Mouse (Mus musculus) intestine, postnatal 0 days (tissue): ENCODE data around the gene Rmi2. TPM values are rescaled to one million over a fixed set of nuclear protein-coding genes. Genes with fewer than 3 reads are reported as not detected.
A peak's percentile ranks its signal among the peaks of the same experiment; 100 is the strongest.

Experiments used
- ATAC-seq: fragments of 200-750 bp; cut with Nextera tagmentation; 2 replicates; pipeline ENCODE4 v1.8.0; 2017; ENCODE audit warnings: mild to moderate bottlenecking, moderate TSS enrichment, moderate library complexity
- H3K27ac ChIP-seq: fragments of 300-500 bp; sonication (generic); 2 replicates; pipeline ENCODE4 v1.5.1; 2014; ENCODE audit warnings: mild to moderate bottlenecking, low read depth, low read length, moderate library complexity
- H3K27me3 ChIP-seq: fragments of 300-500 bp; sonication (generic); replicated peaks from 2 replicates; pipeline ENCODE4 v1.6.1; 2014; ENCODE audit warnings: low read length, mixed read lengths; ENCODE audit not compliant: control insufficient read depth, insufficient read depth
- H3K36me3 ChIP-seq: fragments of 300-500 bp; sonication (generic); 2 replicates; pipeline ENCODE4 v1.6.1; 2014; ENCODE audit warnings: mild to moderate bottlenecking, moderate library complexity; ENCODE audit not compliant: control insufficient read depth, insufficient read depth
- H3K4me1 ChIP-seq: fragments of 300-500 bp; sonication (generic); replicated peaks from 2 replicates; pipeline ENCODE4 v1.6.1; 2014; ENCODE audit warnings: antibody characterized with exemption, low read length, mixed read lengths; ENCODE audit not compliant: control insufficient read depth, insufficient read depth
- H3K4me2 ChIP-seq: fragments of 300-500 bp; sonication (generic); replicated peaks from 2 replicates; pipeline ENCODE4 v1.6.1; 2014; ENCODE audit warnings: low read depth, mild to moderate bottlenecking, moderate library complexity
- H3K4me3 ChIP-seq: fragments of 300-500 bp; sonication (generic); 2 replicates; pipeline ENCODE4 v1.5.1; 2014; ENCODE audit warnings: low read depth, low read length
- H3K9ac ChIP-seq: fragments of 300-500 bp; sonication (generic); 2 replicates; pipeline ENCODE4 v1.6.1; 2014; ENCODE audit warnings: mild to moderate bottlenecking, low read depth, low read length
- H3K9me3 ChIP-seq: fragments of 300-500 bp; sonication (generic); 2 replicates; pipeline ENCODE4 v1.6.1; 2016; ENCODE audit warnings: mixed run types; ENCODE audit not compliant: control insufficient read depth
- CTCF ChIP-seq: sonication (generic); IDR thresholded peaks from 2 replicates; pipeline ENCODE4 v1.5.1; 2016; ENCODE audit warnings: low read depth, mild to moderate bottlenecking, control low read depth, antibody characterized with exemption, moderate library complexity
- WGBS: fragments of 180-500 bp; shearing (Covaris S2); extraction: QIAGEN DNeasy Blood & Tissue Kit; methylation state at CpG from one replicate; pipeline ENCODE4 v1.1.7; 2014; 5-methylcytosine and 5-hydroxymethylcytosine counted together
- polyA plus RNA-seq: library from polyadenylated mRNA; unstranded; fragments of >200 nt; fragmentation: Nextera tagmentation; extraction: Ambion mirVana; gene quantifications from 2 replicates; pipeline ENCODE4 v1.2.1, GENCODE M21; 2015

Rmi2 gene
- polyA plus RNA-seq, 1 experiment from 2014 or later, result 0.53 TPM

- H3K4me2 ChIP-seq, result no peak overlapping the region
- 40% methylated on average over 4 of the region's 4 CpGs for WGBS
- no peaks in the 10 kb centered on the region for H3K36me3 ChIP-seq
- no peaks in the 10 kb centered on the region for H3K27me3 ChIP-seq
- H3K9me3 ChIP-seq, result no peaks in the 10 kb centered on the region
- no peak overlapping the region for H3K27ac ChIP-seq
- H3K4me3 ChIP-seq, result no peak overlapping the region
- ATAC-seq, result no peak
- TF ChIP-seq CTCF, result no peak
- H3K9ac ChIP-seq, result no peak overlapping the region
- H3K4me1 ChIP-seq, result no peaks in the 10 kb centered on the region
Observed at GRCm38 (mm10) chr16:10821387-10821786, 13.5 kb upstream of the Rmi2 start.

DNA sequence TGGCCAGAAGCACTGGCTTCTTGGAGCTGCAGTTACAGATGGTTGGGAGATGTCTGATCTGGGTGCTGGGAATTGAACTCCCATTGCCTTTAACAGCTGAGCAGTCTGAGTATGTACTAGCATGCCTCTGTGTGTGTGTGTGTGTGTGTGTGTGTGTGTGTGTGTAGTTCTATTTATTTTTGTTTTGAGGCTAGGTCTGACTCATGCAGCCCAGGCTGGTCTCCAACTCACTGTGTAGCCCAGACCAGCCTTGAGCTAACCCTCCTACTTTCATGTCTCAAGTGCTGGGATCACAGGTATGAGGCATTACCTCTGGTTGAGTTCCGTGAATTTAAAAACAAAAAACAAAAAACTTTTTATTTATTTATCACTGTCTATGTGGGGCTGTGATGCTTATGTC is 10.3 kb upstream of the Rmi2 start:
- Histone ChIP-seq H3K36me3 (no peaks in the 10 kb centered on the region), H3K4me2 (no peak overlapping the region), H3K4me3 (no peak overlapping the region), H3K27ac (no peak overlapping the region), H3K9me3 (no peaks in the 10 kb centered on the region), H3K27me3 (no peaks in the 10 kb centered on the region), H3K4me1 (0 out of 2 replicates have a peak, but pooled peaks cover 4% of the 10 kb centered on the region), H3K9ac (no peak overlapping the region)
- no peak for TF ChIP-seq CTCF
- WGBS, result 88% methylated on average over 1 of the region's 1 CpGs
- no peak for ATAC-seq

- TF ChIP-seq CTCF, result no peak
- H3K27me3 ChIP-seq, result no peaks in the 10 kb centered on the region
- no peaks in the 10 kb centered on the region for H3K36me3 ChIP-seq
- no peak overlapping the region for H3K4me2 ChIP-seq
- H3K9me3 ChIP-seq, result no peaks in the 10 kb centered on the region
- H3K9ac ChIP-seq, result no peak overlapping the region
- 85% methylated on average over 4 of the region's 4 CpGs for WGBS
- no peak overlapping the region for H3K4me3 ChIP-seq
- ATAC-seq, result no peak
- H3K27ac ChIP-seq, result no peak overlapping the region
- H3K4me1 ChIP-seq, result 0 out of 2 replicates have a peak, but pooled peaks cover 4% of the 10 kb centered on the region
Observed at GRCm38 (mm10) chr16:10825840-10826239, 9.0 kb upstream of the Rmi2 start.

GRCm38 (mm10) chr16:10827269-10827668 is 7.6 kb upstream of the Rmi2 start:
- Histone ChIP-seq H3K9ac (no peak overlapping the region), H3K4me1 (0 out of 2 replicates have a peak, but pooled peaks cover 4% of the 10 kb centered on the region), H3K36me3 (no peaks in the 10 kb centered on the region), H3K9me3 (no peaks in the 10 kb centered on the region), H3K27me3 (no peaks in the 10 kb centered on the region), H3K27ac (no peak overlapping the region), H3K4me2 (no peak overlapping the region), H3K4me3 (no peak overlapping the region)
- no peak for ATAC-seq
- WGBS, result 87% methylated on average over 9 of the region's 9 CpGs
- TF ChIP-seq CTCF, result no peak

DNA sequence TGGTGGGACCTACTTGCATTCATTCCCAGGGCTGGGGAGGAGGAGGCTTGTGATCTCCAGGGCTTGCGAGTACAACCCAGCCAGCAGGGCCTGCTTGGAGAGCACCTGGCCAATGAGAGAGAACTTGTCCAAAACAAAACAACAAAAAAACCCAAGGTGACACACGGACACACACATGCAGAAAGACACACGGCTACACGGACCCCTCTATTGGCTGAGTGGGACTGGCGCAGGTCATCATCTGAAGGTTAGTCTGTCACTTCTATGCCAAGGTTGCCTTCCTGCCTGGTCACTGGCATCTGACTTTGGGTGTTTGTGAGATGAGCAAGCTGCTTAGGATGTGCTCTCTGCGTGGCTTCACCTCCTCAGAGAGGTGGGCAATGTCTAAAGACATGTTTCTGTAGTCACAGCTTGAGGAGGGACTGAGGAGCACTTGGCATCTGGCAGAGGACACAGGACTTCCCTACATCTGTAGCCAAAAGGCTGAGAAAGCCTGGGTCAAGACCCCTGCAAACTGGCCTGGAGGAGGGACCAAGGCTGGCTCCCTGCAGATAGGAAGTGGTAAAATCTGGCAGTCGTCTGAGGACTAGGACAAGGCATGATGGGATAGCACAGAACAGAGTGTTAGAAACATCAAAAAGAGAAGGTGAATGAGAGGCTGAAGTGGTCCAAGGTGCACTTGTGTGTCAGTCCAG is 6.9 kb upstream of the Rmi2 start:
- Histone ChIP-seq H3K9me3 (no peaks in the 10 kb centered on the region), H3K4me2 (no peak overlapping the region), H3K27me3 (no peaks in the 10 kb centered on the region), H3K4me1 (0 out of 2 replicates have a peak, but pooled peaks cover 4% of the 10 kb centered on the region), H3K27ac (no peak overlapping the region), H3K4me3 (no peak overlapping the region), H3K9ac (no peak overlapping the region), H3K36me3 (no peaks in the 10 kb centered on the region)
- WGBS, result 85% methylated on average over 7 of the region's 7 CpGs
- ATAC-seq, result no peak
- TF ChIP-seq CTCF, result no peak

- no peak overlapping the region for H3K9ac ChIP-seq
- H3K36me3 ChIP-seq, result no peaks in the 10 kb centered on the region
- no peaks in the 10 kb centered on the region for H3K27me3 ChIP-seq
- WGBS, result 52% methylated on average over 4 of the region's 4 CpGs
- peak; percentile 69 for ATAC-seq
- no peak overlapping the region for H3K27ac ChIP-seq
- no peak overlapping the region for H3K4me3 ChIP-seq
- no peaks in the 10 kb centered on the region for H3K9me3 ChIP-seq
- H3K4me2 ChIP-seq, result no peak overlapping the region
- TF ChIP-seq CTCF, result no peak
- 0 out of 2 replicates have a peak, but pooled peaks cover 4% of the 10 kb centered on the region for H3K4me1 ChIP-seq
Observed at GRCm38 (mm10) chr16:10828461-10828805, 6.4 kb upstream of the Rmi2 start.
